Mouse (Mus musculus) hindbrain, embryonic 12.5 days (tissue): ENCODE measurements around the gene Abcf2. TPM values are rescaled to one million over a fixed set of nuclear protein-coding genes. Genes with fewer than 3 reads are reported as not detected.
"Not testable (repeated sequence)": the region's sequence is repeated elsewhere in the genome, so short reads cannot be mapped to it uniquely, and the experiment has no call there.

Experiments used
- ATAC-seq: fragments of 200-750 bp; cut with Nextera tagmentation; 2 replicates; pipeline ENCODE4 v1.8.0; 2017; ENCODE audit warnings: moderate TSS enrichment; ENCODE audit not compliant: low FRiP score
- H3K27ac ChIP-seq: fragments of 300-500 bp; sonication (generic); 2 replicates; pipeline ENCODE4 v1.5.1; 2016; ENCODE audit warnings: mild to moderate bottlenecking
- H3K27me3 ChIP-seq: fragments of 300-500 bp; sonication (generic); 2 replicates; pipeline ENCODE4 v1.6.1; 2016; ENCODE audit warnings: mild to moderate bottlenecking
- H3K36me3 ChIP-seq: fragments of 300-500 bp; sonication (generic); 2 replicates; pipeline ENCODE4 v1.6.1; 2016; ENCODE audit warnings: mild to moderate bottlenecking
- H3K4me1 ChIP-seq: fragments of 300-500 bp; sonication (generic); 2 replicates; pipeline ENCODE4 v1.6.1; 2016
- H3K4me2 ChIP-seq: fragments of 300-500 bp; sonication (generic); replicated peaks from 2 replicates; pipeline ENCODE4 v1.6.1; 2016; ENCODE audit warnings: mild to moderate bottlenecking
- H3K4me3 ChIP-seq: fragments of 300-500 bp; sonication (generic); 2 replicates; pipeline ENCODE4 v1.5.1; 2016; ENCODE audit warnings: mild to moderate bottlenecking
- H3K9ac ChIP-seq: fragments of 300-500 bp; sonication (generic); 2 replicates; pipeline ENCODE4 v1.6.1; 2016; ENCODE audit warnings: mild to moderate bottlenecking, moderate library complexity
- H3K9me3 ChIP-seq: fragments of 300-500 bp; sonication (generic); replicated peaks from 2 replicates; pipeline ENCODE4 v1.6.1; 2016; ENCODE audit warnings: mild to moderate bottlenecking
- WGBS: fragments of 180-500 bp; shearing (Covaris S2); methylation state at CpG from one replicate; pipeline ENCODE4 v1.1.7; 2016; 5-methylcytosine and 5-hydroxymethylcytosine counted together
- polyA plus RNA-seq: library from polyadenylated mRNA; unstranded; fragments of >200 nt; fragmentation: Nextera tagmentation; extraction: Ambion mirVana; gene quantifications from 2 replicates; pipeline ENCODE4 v1.2.1, GENCODE M21; 2016

Abcf2 gene
- polyA plus RNA-seq, 1 experiment from 2014 or later, result 108 TPM

DNA sequence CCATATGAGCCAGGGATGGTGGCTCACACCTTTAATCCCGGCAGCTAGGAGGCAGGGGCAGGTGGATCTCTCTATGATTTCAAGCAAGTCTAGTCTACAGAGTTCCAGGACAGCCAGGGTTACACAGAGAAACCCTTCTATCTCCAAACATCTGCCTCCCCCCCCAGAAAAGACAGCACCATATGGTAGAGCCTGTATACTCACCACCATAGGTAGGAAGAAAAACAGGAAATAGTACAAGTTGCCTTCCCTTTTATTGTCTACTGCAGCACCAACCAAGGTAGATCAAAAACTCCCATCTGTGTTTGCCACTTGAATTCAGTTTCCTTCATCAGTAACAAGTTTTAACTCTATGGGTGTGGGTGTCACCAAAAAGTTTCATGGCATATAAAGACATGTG lies 1.3 kb downstream of the Abcf2 start:
- Histone ChIP-seq H3K36me3 (peaks cover 43% of the 10 kb centered on the region), H3K4me3 (peak overlapping the region; percentile 76; the same call in 1 of the 2 replicates), H3K4me1 (peaks cover 15% of the 10 kb centered on the region), H3K9me3 (no peaks in the 10 kb centered on the region), H3K4me2 (peak overlapping the region; percentile 89), H3K9ac (0 out of 2 replicates have a peak overlapping the region, but pooled peaks have one; percentile 76), H3K27me3 (no peaks in the 10 kb centered on the region), H3K27ac (no peak overlapping the region)
- WGBS, result 85% methylated on average over 1 of the region's 1 CpGs
- ATAC-seq, result no peak

GRCm38 (mm10) chr5:24556709-24557108 lies 20.6 kb downstream of the Abcf2 start, which contains the start of gene 4931409K22Rik:
4931409K22Rik (minus strand) TSS chr5:24556809.
- Histone ChIP-seq H3K27ac (no peak within 1 kb of the TSS), H3K36me3 (no peaks in the 10 kb centered on the region), H3K4me2 (no peak within 1 kb of the TSS), H3K9ac (no peak within 1 kb of the TSS), H3K9me3 (no peaks in the 10 kb centered on the region), H3K4me3 (no peak within 1 kb of the TSS), H3K27me3 (0 out of 2 replicates have a peak, but pooled peaks cover 2% of the 10 kb centered on the region), H3K4me1 (peaks cover 1% of the 10 kb centered on the region)
- no peak for ATAC-seq
- WGBS, result 76% methylated on average over 2 of the region's 2 CpGs

DNA sequence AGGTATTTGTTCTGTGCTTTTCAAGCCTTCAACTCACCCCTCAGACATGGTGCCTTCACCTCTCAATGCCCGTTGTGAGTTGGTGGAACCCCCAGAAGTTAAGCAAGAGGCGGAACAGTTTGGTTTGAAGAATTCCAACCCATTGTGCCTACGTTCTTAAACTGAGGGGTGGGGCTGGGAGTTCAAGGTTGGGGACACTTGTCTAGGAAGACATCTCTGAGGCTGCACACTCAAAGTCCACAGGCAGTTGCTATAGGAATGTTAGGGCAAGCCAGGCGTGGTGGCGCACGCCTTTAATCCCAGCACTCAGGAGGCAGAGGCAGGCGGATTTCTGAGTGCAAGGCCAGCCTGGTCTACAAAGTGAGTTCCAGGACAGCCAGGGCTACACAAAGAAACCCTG lies 21.9 kb downstream of the Abcf2 start:
- H3K4me1 ChIP-seq, result peaks cover 15% of the 10 kb centered on the region
- not testable (repeated sequence) for H3K9ac ChIP-seq, H3K27me3 ChIP-seq, H3K4me3 ChIP-seq, ATAC-seq, H3K9me3 ChIP-seq, H3K36me3 ChIP-seq, H3K27ac ChIP-seq, H3K4me2 ChIP-seq
- 95% methylated on average over 7 of the region's 7 CpGs for WGBS

- no peak overlapping the region for H3K4me2 ChIP-seq
- 72% methylated on average over 5 of the region's 5 CpGs for WGBS
- H3K27ac ChIP-seq, result no peak overlapping the region
- ATAC-seq, result no peak
- no peaks in the 10 kb centered on the region for H3K36me3 ChIP-seq
- no peaks in the 10 kb centered on the region for H3K9me3 ChIP-seq
- H3K9ac ChIP-seq, result no peak overlapping the region
- no peak overlapping the region for H3K4me3 ChIP-seq
- H3K4me1 ChIP-seq, result peaks cover 16% of the 10 kb centered on the region
- peaks cover 4% of the 10 kb centered on the region; the same call in 1 of the 2 replicates for H3K27me3 ChIP-seq
These were observed 23.5 kb downstream of the Abcf2 start for GRCm38 (mm10) chr5:24553621-24554244.

DNA sequence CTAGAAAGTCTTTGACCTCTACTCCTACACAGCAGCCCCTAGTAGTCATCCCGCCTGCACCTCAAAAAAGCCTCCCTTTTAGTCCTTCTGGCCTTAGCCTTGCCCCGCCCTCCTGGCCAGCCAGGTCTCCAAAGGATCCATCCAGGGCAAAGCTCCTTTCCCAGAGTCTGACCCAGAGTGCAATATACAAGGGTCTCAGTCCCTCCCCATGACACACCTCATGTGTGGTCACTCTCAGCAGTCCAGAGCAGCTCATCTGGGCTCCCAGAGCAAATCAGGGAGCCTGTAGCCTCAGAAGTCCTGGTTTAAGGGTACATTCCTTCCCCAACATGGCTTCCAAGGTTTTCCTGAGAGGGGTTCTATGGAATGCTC lies 26.0 kb downstream of the Abcf2 start:
- H3K4me3 ChIP-seq, result no peak overlapping the region
- H3K9me3 ChIP-seq, result no peaks in the 10 kb centered on the region
- H3K27me3 ChIP-seq, result peaks cover 4% of the 10 kb centered on the region; the same call in 1 of the 2 replicates
- peaks cover 16% of the 10 kb centered on the region for H3K4me1 ChIP-seq
- H3K36me3 ChIP-seq, result no peaks in the 10 kb centered on the region
- 44% methylated on average over 2 of the region's 2 CpGs for WGBS
- H3K9ac ChIP-seq, result no peak overlapping the region
- peak overlapping the region; percentile 35 for H3K4me2 ChIP-seq
- H3K27ac ChIP-seq, result peak overlapping the region; percentile 36; the same call in 1 of the 2 replicates
- no peak for ATAC-seq

DNA sequence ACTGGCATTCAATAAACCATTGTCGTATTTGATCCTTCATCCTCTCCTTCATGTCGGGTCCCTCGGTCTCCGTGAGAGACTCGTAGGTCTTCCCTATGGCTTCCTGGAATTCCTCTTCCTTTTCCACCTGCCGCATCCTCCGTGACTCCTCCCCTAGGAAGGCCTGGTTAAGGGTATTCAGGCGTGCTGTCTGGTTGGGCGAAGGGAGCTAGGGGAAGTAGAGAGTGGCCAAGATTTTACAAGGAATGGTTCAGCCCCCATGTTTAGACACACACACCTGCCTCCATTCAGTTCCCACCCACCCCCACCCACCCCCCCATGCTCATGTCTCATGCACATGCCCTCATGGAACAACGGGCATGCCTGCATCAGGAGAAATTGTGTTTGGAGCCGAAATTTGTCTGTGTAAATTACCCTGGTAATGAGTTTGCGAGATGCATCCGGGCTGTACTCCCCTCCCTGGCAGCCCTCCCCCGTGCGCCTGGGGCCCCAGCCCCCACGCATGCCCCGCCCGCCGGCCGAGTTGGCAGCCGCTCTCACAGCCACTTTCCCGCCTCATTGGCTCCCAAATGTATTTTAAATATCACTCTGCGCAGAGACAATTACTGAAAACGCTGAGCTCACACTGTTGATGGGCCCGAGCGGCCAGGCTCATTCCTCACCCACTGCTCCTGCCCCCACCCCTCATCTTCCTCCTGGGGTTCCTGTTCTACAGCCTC lies 26.5 kb downstream of the Abcf2 start:
- Histone ChIP-seq H3K9me3 (no peaks in the 10 kb centered on the region), H3K27me3 (peaks cover 4% of the 10 kb centered on the region; the same call in 1 of the 2 replicates), H3K4me1 (peaks cover 16% of the 10 kb centered on the region), H3K9ac (0 out of 2 replicates have a peak overlapping the region, but pooled peaks have one; percentile 20), H3K27ac (peak overlapping the region; percentile 36; the same call in 1 of the 2 replicates), H3K36me3 (no peaks in the 10 kb centered on the region), H3K4me2 (peak overlapping the region; percentile 35), H3K4me3 (no peak overlapping the region)
- ATAC-seq, result peak; percentile 82
- 23% methylated on average over 26 of the region's 26 CpGs for WGBS

DNA sequence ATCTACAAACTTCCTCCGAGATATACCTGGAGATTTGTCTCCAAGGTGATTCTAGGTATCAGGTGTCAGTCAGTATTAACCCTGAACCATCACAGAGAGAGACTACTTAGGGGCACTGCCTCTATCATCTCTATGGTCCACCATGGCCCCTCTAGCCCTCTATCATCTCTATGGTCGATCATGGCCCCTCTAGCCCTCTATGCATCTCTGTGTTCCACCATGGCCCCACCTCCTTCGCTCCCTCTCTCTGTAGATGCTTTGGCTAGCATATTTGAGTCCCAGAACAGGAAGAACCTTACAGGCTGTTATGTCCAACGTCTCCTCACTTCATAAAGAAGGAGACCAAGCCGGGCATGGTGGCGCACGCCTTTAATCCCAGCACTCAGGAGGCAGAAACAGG lies 34.6 kb downstream of the Abcf2 start:
- H3K27me3 ChIP-seq, result peaks cover 4% of the 10 kb centered on the region; the same call in 1 of the 2 replicates
- H3K27ac ChIP-seq, result no peak overlapping the region
- no peak for ATAC-seq
- 77% methylated on average over 7 of the region's 7 CpGs for WGBS
- no peak overlapping the region for H3K9ac ChIP-seq
- H3K9me3 ChIP-seq, result no peaks in the 10 kb centered on the region
- no peaks in the 10 kb centered on the region for H3K36me3 ChIP-seq
- peaks cover 13% of the 10 kb centered on the region for H3K4me1 ChIP-seq
- no peak overlapping the region for H3K4me3 ChIP-seq
- H3K4me2 ChIP-seq, result no peak overlapping the region

DNA sequence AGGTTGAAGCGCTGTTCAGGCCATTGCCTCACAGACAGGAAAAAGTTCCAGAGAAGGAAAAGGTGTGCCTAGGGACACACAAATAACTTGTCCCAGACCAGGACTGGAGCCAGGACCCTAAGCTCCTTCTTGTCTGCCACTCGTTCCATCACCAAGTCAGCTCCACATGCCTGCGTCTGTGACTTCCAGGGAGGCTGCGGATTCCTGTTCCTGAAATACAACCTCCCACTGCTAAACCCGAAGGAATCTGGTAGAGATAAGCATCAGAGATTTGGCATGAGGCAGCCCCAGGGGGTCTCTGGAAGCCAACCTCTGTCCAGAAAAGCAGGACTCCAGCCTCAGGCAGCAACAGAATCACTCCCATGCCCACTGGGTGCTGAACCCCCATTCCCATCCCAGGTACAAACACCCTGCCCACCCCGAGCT lies 36.1 kb downstream of the Abcf2 start:
- Histone ChIP-seq H3K27me3 (peaks cover 5% of the 10 kb centered on the region; the same call in 1 of the 2 replicates), H3K27ac (0 out of 2 replicates have a peak overlapping the region, but pooled peaks have one; percentile 12), H3K4me2 (peak overlapping the region; percentile 25; the same call in 1 of the 2 replicates), H3K4me3 (no peak overlapping the region), H3K4me1 (peaks cover 17% of the 10 kb centered on the region), H3K9me3 (no peaks in the 10 kb centered on the region), H3K36me3 (no peaks in the 10 kb centered on the region), H3K9ac (no peak overlapping the region)
- WGBS, result 50% methylated on average over 6 of the region's 6 CpGs
- no peak for ATAC-seq

DNA sequence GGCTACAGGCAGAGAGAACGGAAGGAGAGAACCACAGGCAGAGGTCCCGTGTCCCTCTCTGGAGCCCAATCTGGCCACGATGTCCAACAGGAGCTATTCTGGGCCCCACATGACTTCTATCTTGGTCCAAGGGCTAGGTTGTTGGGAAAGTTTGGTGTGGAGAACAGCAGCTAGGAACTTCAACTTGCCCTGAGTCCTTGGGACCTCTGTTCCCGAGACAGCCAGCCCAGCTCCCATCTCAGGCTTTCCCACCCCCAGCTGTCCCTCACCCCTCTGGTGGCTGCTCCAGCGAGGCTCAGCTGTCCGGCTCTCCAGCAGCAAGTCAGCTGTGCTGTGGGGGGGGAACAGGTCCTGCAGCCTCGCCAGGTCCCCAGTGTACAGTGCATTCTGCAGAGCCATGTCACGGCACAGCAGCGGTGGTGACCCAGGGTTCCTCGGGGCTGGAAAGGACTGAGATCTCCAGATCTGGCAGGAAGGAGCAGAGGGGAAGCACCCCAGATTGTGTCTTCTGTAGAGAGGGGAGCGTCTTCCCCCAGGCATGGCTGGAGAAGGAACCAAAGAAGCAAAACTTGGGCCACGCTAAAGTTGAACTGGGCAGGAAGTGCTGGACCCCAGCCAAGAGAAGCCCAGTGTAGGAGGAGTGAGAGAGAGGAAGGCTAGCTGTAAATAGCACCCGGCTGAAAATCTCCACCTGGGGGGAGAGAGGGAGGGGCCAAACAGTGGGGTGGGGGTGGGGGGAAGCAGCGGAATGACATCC lies 36.7 kb downstream of the Abcf2 start, which contains the start of gene Asb10:
Gene Asb10 (minus strand): TSS at position 592 of the 757 bp plus-strand sequence.
- Histone ChIP-seq H3K4me2 (peak within 1 kb of the TSS; percentile 25; the same call in 1 of the 2 replicates), H3K27me3 (peaks cover 5% of the 10 kb centered on the region; the same call in 1 of the 2 replicates), H3K4me1 (peaks cover 17% of the 10 kb centered on the region), H3K27ac (peak within 1 kb of the TSS; percentile 12; the same call in 1 of the 2 replicates), H3K9ac (no peak within 1 kb of the TSS), H3K9me3 (no peaks in the 10 kb centered on the region), H3K4me3 (no peak within 1 kb of the TSS), H3K36me3 (no peaks in the 10 kb centered on the region)
- no peak for ATAC-seq
- WGBS, result 47% methylated on average over 14 of the region's 14 CpGs

- ATAC-seq, result no peak
- H3K9me3 ChIP-seq, result no peaks in the 10 kb centered on the region
- H3K4me2 ChIP-seq, result no peak overlapping the region
- peaks cover 17% of the 10 kb centered on the region for H3K4me1 ChIP-seq
- H3K27me3 ChIP-seq, result peaks cover 5% of the 10 kb centered on the region; the same call in 1 of the 2 replicates
- H3K36me3 ChIP-seq, result no peaks in the 10 kb centered on the region
- H3K27ac ChIP-seq, result no peak overlapping the region
- WGBS, result 74% methylated on average over 22 of the region's 22 CpGs
- no peak overlapping the region for H3K9ac ChIP-seq
- H3K4me3 ChIP-seq, result no peak overlapping the region
These were observed 37.5 kb downstream of the Abcf2 start for GRCm38 (mm10) chr5:24539571-24540296.

DNA sequence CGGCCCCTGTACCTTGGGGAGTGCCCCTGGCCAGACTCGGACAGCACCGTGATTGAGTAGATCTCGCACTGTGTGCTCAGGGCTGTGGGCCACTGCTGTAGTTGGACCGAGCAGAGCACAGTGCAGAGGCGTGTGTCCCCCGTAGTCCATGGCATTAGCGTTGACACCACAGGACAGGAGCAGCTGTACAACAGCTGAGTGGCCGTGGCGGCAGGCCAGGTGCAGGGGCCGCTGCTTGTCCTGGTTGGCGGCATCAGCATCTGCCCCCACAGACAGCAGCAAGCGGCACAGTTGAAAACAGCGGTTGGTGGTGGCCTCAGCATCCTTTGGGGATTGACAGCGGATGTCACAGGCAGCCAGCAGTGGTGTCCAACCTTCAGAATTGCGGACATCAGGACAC lies 39.6 kb downstream of the Abcf2 start:
- H3K27ac ChIP-seq, result no peak overlapping the region
- WGBS, result 66% methylated on average over 16 of the region's 16 CpGs
- no peak overlapping the region for H3K4me3 ChIP-seq
- peaks cover 17% of the 10 kb centered on the region for H3K4me1 ChIP-seq
- H3K27me3 ChIP-seq, result peaks cover 16% of the 10 kb centered on the region; the same call in 1 of the 2 replicates
- no peaks in the 10 kb centered on the region for H3K36me3 ChIP-seq
- no peak; the same call in 1 of the 2 replicates for ATAC-seq
- H3K9me3 ChIP-seq, result no peaks in the 10 kb centered on the region
- H3K9ac ChIP-seq, result no peak overlapping the region
- no peak overlapping the region for H3K4me2 ChIP-seq
